Mouse (Mus musculus) liver, embryonic 15.5 days (tissue): ENCODE measurements around the gene Slc26a8. TPM values are rescaled to one million over a fixed set of nuclear protein-coding genes. Genes with fewer than 3 reads are reported as not detected.

ENCODE experiments used
- ATAC-seq: fragments of 200-750 bp; cut with Nextera tagmentation; 2 replicates; pipeline ENCODE4 v1.8.0; 2017; ENCODE audit warnings: moderate number of reproducible peaks, mild to moderate bottlenecking, moderate library complexity; ENCODE audit not compliant: insufficient read depth
- H3K27ac ChIP-seq: fragments of 300-500 bp; sonication (generic); replicated peaks from 2 replicates; pipeline ENCODE4 v1.5.1; 2015; ENCODE audit warnings: mild to moderate bottlenecking, inconsistent platforms
- H3K27me3 ChIP-seq: fragments of 300-500 bp; sonication (generic); 2 replicates; pipeline ENCODE4 v1.6.1; 2015; ENCODE audit warnings: mild to moderate bottlenecking, inconsistent platforms
- H3K36me3 ChIP-seq: fragments of 300-500 bp; sonication (generic); replicated peaks from 2 replicates; pipeline ENCODE4 v1.6.1; 2015; ENCODE audit warnings: moderate library complexity, mild to moderate bottlenecking, inconsistent platforms
- H3K4me1 ChIP-seq: fragments of 300-500 bp; sonication (generic); replicated peaks from 2 replicates; pipeline ENCODE4 v1.6.1; 2015; ENCODE audit warnings: inconsistent platforms
- H3K4me2 ChIP-seq: fragments of 300-500 bp; sonication (generic); 2 replicates; pipeline ENCODE4 v1.6.1; 2015; ENCODE audit warnings: moderate library complexity, mild to moderate bottlenecking, inconsistent platforms
- H3K4me3 ChIP-seq: fragments of 300-500 bp; sonication (generic); replicated peaks from 2 replicates; pipeline ENCODE4 v1.5.1; 2015; ENCODE audit warnings: mild to moderate bottlenecking, inconsistent platforms
- H3K9ac ChIP-seq: fragments of 300-500 bp; sonication (generic); 2 replicates; pipeline ENCODE4 v1.6.1; 2015; ENCODE audit warnings: moderate library complexity, mild to moderate bottlenecking, inconsistent platforms
- H3K9me3 ChIP-seq: fragments of 300-500 bp; sonication (generic); replicated peaks from 2 replicates; pipeline ENCODE4 v1.6.1; 2016; ENCODE audit warnings: inconsistent platforms
- WGBS: fragments of 180-500 bp; shearing (Covaris S2); methylation state at CpG from one replicate; pipeline ENCODE4 v1.1.7; 2015; ENCODE audit warnings: mixed read lengths; ENCODE audit not compliant: insufficient replicate concordance; 5-methylcytosine and 5-hydroxymethylcytosine counted together
- polyA plus RNA-seq: library from polyadenylated mRNA; unstranded; fragments of >200 nt; fragmentation: Nextera tagmentation; extraction: Ambion mirVana; gene quantifications from 2 replicates; pipeline ENCODE4 v1.2.1, GENCODE M21; 2015

Gene Slc26a8
- polyA plus RNA-seq, 1 experiment from 2014 or later = 0.17 TPM

DNA sequence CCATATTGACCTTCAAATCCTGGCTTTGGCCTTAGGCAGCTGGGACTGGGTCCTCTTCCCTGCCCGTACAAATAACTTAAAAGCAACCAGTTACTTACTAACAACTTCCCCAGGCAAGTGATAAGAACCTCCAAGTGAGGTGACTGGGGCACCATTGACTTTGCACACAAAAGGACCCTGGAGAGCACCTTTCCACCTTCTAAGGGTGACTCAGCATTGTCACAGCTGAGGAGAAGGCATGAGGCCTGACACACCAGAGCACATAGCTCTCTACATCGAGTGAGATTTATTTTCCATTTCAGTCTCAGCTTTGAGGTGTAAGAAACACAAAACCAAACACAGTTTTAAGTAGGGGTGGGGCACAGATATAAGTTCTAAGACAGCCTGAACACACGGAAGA is 99.4 kb downstream of the Slc26a8 start:
- H3K36me3 ChIP-seq = peaks cover 60% of the 10 kb centered on the region
- H3K4me2 ChIP-seq = no peak overlapping the region
- no peaks in the 10 kb centered on the region for H3K9me3 ChIP-seq
- no peaks in the 10 kb centered on the region for H3K27me3 ChIP-seq
- no peak overlapping the region for H3K4me3 ChIP-seq
- no peak overlapping the region for H3K9ac ChIP-seq
- no peaks in the 10 kb centered on the region for H3K4me1 ChIP-seq
- no peak overlapping the region for H3K27ac ChIP-seq
- 63% methylated on average over 3 of the region's 3 CpGs for WGBS
- no peak for ATAC-seq

DNA sequence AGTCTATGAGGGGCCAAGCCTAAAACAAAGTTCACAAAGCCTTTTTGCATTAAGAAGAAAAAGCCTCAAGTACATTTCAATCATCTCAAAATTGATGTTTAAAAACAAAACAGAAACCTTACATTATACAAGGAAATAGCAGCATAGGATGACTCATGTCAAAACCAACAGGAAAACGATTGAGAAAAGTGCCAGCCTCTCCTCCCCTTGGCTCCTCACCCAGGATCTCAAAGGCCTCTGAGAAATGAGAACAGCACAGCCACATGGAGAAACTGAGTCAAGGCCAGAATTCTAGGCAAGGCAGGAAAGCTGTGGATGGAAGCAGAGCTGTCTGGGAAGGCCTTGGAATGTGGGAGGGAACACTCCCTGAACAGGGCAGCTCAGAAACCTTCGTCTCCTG is 101.4 kb downstream of the Slc26a8 start:
- no peak overlapping the region for H3K27ac ChIP-seq
- H3K27me3 ChIP-seq = no peaks in the 10 kb centered on the region
- no peak overlapping the region for H3K9ac ChIP-seq
- 75% methylated on average over 2 of the region's 2 CpGs for WGBS
- H3K4me2 ChIP-seq = no peak overlapping the region
- ATAC-seq = no peak
- no peak overlapping the region for H3K4me3 ChIP-seq
- H3K4me1 ChIP-seq = no peaks in the 10 kb centered on the region
- no peaks in the 10 kb centered on the region for H3K9me3 ChIP-seq
- H3K36me3 ChIP-seq = peaks cover 55% of the 10 kb centered on the region

Other genes starting within 250 kb of the Slc26a8 start
- 15.0 and 17.5 TPM in 2 replicates for gene Fkbp5, start 172.7 kb downstream of the Slc26a8 start, polyA plus RNA-seq
- not detected in 2 replicates for gene Armc12, start 159.4 kb downstream of the Slc26a8 start, polyA plus RNA-seq
- gene Clpsl2, start 140.8 kb downstream of the Slc26a8 start, polyA plus RNA-seq = not detected in 2 replicates
- gene Clps, start 129.5 kb downstream of the Slc26a8 start, polyA plus RNA-seq = 4.2 and 30.4 TPM in 2 replicates
- 0.06 and 0.10 TPM in 2 replicates for gene Lhfpl5, start 114.6 kb downstream of the Slc26a8 start, polyA plus RNA-seq
- gene Srpk1, start 67.5 kb downstream of the Slc26a8 start, polyA plus RNA-seq = 24.7 and 30.2 TPM in 2 replicates
- 29.0 and 33.4 TPM in 2 replicates for gene Mapk14, start 1.1 kb upstream of the Slc26a8 start, polyA plus RNA-seq
- 1.0 and 1.1 TPM in 2 replicates for gene AC170998.1, start 35.9 kb upstream of the Slc26a8 start, polyA plus RNA-seq
- 7.3 and 8.9 TPM in 2 replicates for gene Mapk13, start 79.1 kb upstream of the Slc26a8 start, polyA plus RNA-seq
- 74.7 and 78.4 TPM in 2 replicates for gene Brpf3, start 110.9 kb upstream of the Slc26a8 start, polyA plus RNA-seq
- 0.06 and 0.13 TPM in 2 replicates for gene Pnpla1, start 168.2 kb upstream of the Slc26a8 start, polyA plus RNA-seq
- 0.07 and 0.08 TPM in 2 replicates for gene 4930539E08Rik, start 225.1 kb upstream of the Slc26a8 start, polyA plus RNA-seq